In the genomic region with DNA sequence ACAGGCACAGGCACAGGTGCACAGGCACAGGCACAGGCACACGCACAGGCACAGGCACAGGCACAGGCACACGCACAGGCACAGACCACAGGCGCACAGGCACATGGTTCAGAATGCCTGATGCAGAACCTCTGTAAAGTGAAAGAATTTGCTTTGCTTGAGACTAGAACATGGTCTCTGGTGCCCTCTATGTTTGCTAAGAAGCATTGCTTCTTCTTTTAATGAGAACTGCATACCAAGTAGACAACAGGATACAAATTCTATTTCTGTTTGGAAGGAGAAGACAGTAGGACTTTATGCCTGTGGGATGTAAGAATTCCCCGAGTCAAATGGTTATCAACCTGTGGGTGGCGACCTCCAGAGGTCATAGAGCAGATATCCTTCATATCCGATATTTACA, we compare ENCODE assay signal across 13 mouse cellular contexts. TPM values are rescaled to one million over a fixed set of nuclear protein-coding genes. Genes with fewer than 3 reads are reported as not detected.
A peak's percentile ranks its signal among the peaks of the same experiment; 100 is the strongest.
DNase-seq lines count a peak whose midpoint lies in the region; TF ChIP-seq lines count a peak whose summit lies in the region.
"Had no signal": no experiment of that assay in that cellular context is flagged by ENCODE, and none has a peak within 500 bp of the region (broad histone marks: within the 10 kb centered on the region; RNA-seq: fewer than 3 reads in every experiment).

No protein-coding gene starts in this region.

- no peak overlapping the region for H3K27ac ChIP-seq in cerebellum, adult 2 months (ENCODE audit: insufficient read depth, low read length)
- H3K27ac ChIP-seq in cortical plate, adult 2 months (ENCODE audit: insufficient read depth, low read length) = no peak overlapping the region
- H3K27ac ChIP-seq: heart, embryonic 15.5 days had no signal

- no peaks in the 10 kb centered on the region for H3K27me3 ChIP-seq in cerebellum, adult 2 months (ENCODE audit: control insufficient read depth, insufficient read depth, low read length)
- H3K27me3 ChIP-seq: heart, embryonic 15.5 days had no signal

- peak; percentile 47; the same call in 1 of the 2 replicates for TF ChIP-seq CTCF in cerebellum, adult 2 months (IDR thresholded peaks at IDR 0.05; ENCODE audit: borderline replicate concordance, insufficient read depth, low read depth, low read length)
- peak; percentile 41 for TF ChIP-seq CTCF in cortical plate, adult 2 months (IDR thresholded peaks at IDR 0.05; ENCODE audit: extremely low read depth, insufficient read depth, low read length)

- no peak for TF ChIP-seq POLR2A in cerebellum, adult 2 months (IDR thresholded peaks at IDR 0.05; ENCODE audit: borderline replicate concordance, insufficient read depth, low read length)
- no peak for TF ChIP-seq POLR2A in cortical plate, adult 2 months (IDR thresholded peaks at IDR 0.05; ENCODE audit: extremely low read depth, insufficient read depth, low read length)

- no peaks in the 10 kb centered on the region for H3K4me1 ChIP-seq in cerebellum, adult 2 months (ENCODE audit: control insufficient read depth, insufficient read depth, low read length)
- no peaks in the 10 kb centered on the region for H3K4me1 ChIP-seq in cortical plate, adult 2 months (ENCODE audit: control insufficient read depth, insufficient read depth, low read length)
- H3K4me1 ChIP-seq: heart, embryonic 15.5 days had no signal

- no peak for DNase-seq in cerebellum, adult 2 months
- no peak for DNase-seq in cerebellum, adult 11-12 months
- peak; percentile 17 for DNase-seq in kidney, adult 9 months
- no peak for DNase-seq in kidney, adult 8-10 months
- DNase-seq in 3T3-L1 (ENCODE audit: low read depth, low spot score) = peak; percentile 41
- no peak for DNase-seq in c-Kit-positive CD71-positive TER-119-positive erythroid progenitor cells, embryonic 14.5 days (ENCODE audit: low spot score)
- no peak for DNase-seq in right cerebral cortex, postnatal 14 days
- DNase-seq: adrenal gland, postnatal 14 days; cerebellum, postnatal 25 days; layer of hippocampus, adult 9-11 months had no signal

- WGBS in cerebellum, adult 2 months = 51% methylated on average over 6 of the region's 6 CpGs

- H3K4me3 ChIP-seq in cerebellum, adult 2 months (replicated peaks; ENCODE audit: insufficient read depth, low read depth, low read length) = no peak overlapping the region
- H3K4me3 ChIP-seq in cortical plate, adult 2 months (ENCODE audit: insufficient read depth, low read length) = no peak overlapping the region
- H3K4me3 ChIP-seq: heart, embryonic 15.5 days had no signal

RNA-seq across cellular contexts. Expression of gene Stoml3, which starts 14.0 kb away (rescaled TPM):
- 0.52 and 0.93 TPM in 2 replicates for polyA plus RNA-seq in cerebellum, adult 2 months (2012; rRNA removed)
- 0.21 and 0.35 TPM in 2 replicates for polyA plus RNA-seq in cortical plate, adult 2 months (2012; rRNA removed)
- polyA plus RNA-seq: heart, embryonic 15.5 days; stomach, embryonic 14.5 days had no signal

RNA-seq across cellular contexts. Expression of gene Proser1, which starts 39.0 kb away (rescaled TPM):
- polyA plus RNA-seq in cerebellum, adult 2 months (2012; rRNA removed) = 21.2 and 21.9 TPM in 2 replicates
- 12.6 and 12.7 TPM in 2 replicates for polyA plus RNA-seq in cortical plate, adult 2 months (2012; rRNA removed)

RNA-seq across cellular contexts. Expression of gene Nhlrc3, which starts 39.3 kb away (rescaled TPM):
- 7.9 and 8.1 TPM in 2 replicates for polyA plus RNA-seq in cerebellum, adult 2 months (2012; rRNA removed)
- 7.5 and 8.2 TPM in 2 replicates for polyA plus RNA-seq in cortical plate, adult 2 months (2012; rRNA removed)

Comparison
In these comparisons a context has a peak if more than half of its experiments do, and no peak if none do; other contexts are left out.
1. DNase-seq: peak in kidney, adult 9 months (single experiment) and 3T3-L1 (single experiment); none in cerebellum, adult 2 months (0 of 2), cerebellum, adult 11-12 months (single experiment), kidney, adult 8-10 months (0 of 2), c-Kit-positive CD71-positive TER-119-positive erythroid progenitor cells, embryonic 14.5 days (single experiment) and right cerebral cortex, postnatal 14 days (single experiment).